Mouse (Mus musculus) myocyte (in vitro differentiated cells): ENCODE results near the gene Flii.

Experiments
- POLR2A ChIP-seq: IDR thresholded peaks from one replicate; pipeline ENCODE4 v1.6.1; 2011; ENCODE audit warnings: low read depth, mild to moderate bottlenecking, control low read depth, moderate library complexity; ENCODE audit not compliant: insufficient read length
- SRF ChIP-seq: IDR thresholded peaks from one replicate; pipeline ENCODE4 v1.6.1; 2011; ENCODE audit warnings: low read depth; ENCODE audit not compliant: control insufficient read depth, insufficient read length
- TCF12 ChIP-seq: IDR thresholded peaks from one replicate; pipeline ENCODE4 v1.6.1; 2011; ENCODE audit warnings: mild to moderate bottlenecking, control low read depth; ENCODE audit not compliant: poor library complexity, insufficient read depth, severe bottlenecking

GRCm38 (mm10) chr11:60772161-60772560 lies 45.1 kb upstream of the Flii start:
- TF ChIP-seq SRF: no peak
- no peak for TF ChIP-seq POLR2A
- TF ChIP-seq TCF12: no peak
